In the genomic region with DNA sequence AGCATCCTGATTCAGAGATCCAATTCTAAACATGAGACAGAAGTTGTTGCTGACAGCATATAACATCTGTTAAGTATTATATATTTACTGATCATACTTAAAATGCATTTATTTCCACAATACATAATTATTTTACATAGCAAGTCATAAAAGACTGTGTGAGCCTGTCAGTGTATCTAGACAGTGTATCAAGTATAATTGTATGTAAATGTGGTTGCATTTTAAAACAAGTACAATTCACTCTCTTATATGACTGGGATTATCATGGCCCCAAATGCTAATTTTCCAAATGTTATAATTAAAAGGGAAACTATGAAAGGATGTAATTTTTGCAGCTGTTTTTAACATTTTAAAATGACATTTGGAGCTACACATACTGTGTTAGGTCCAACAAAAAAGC, we compare ENCODE assay signal across 27 mouse cellular contexts.
"Had no signal": no experiment of that assay in that cellular context is flagged by ENCODE, and none has a peak within 500 bp of the region (broad histone marks: within the 10 kb centered on the region; RNA-seq: fewer than 3 reads in every experiment).

No protein-coding gene starts in this region.

- DNase-seq: gastrocnemius, postnatal 14 days; gastrocnemius, postnatal 36 days; heart, adult 11 months; heart, adult 2 months; heart, postnatal 14 days; heart, postnatal 36 days; kidney, adult 11 months; kidney, adult 2 months; kidney, adult 9 months; kidney, postnatal 14 days; kidney, postnatal 36 days; layer of hippocampus, adult 9-11 months; layer of hippocampus, postnatal 36 days; left cerebral cortex, postnatal 4 days had no signal

- H3K4me3 ChIP-seq: heart, adult 2 months; heart, embryonic 13.5 days; heart, embryonic 15.5 days; hindbrain, embryonic 13.5 days; hindbrain, embryonic 15.5 days; kidney, embryonic 15.5 days; limb, embryonic 13.5 days; limb, embryonic 15.5 days; liver, embryonic 12.5 days had no signal

- H3K27me3 ChIP-seq: heart, embryonic 13.5 days; heart, embryonic 15.5 days; hindbrain, embryonic 13.5 days; hindbrain, embryonic 15.5 days; kidney, embryonic 15.5 days; limb, embryonic 13.5 days; limb, embryonic 15.5 days; liver, embryonic 12.5 days had no signal

- ATAC-seq: hindbrain, postnatal 0 days; intestine, embryonic 16.5 days; liver, embryonic 12.5 days had no signal

- H3K4me2 ChIP-seq: heart, embryonic 11.5 days; heart, embryonic 13.5 days; heart, embryonic 15.5 days; hindbrain, embryonic 13.5 days; hindbrain, embryonic 15.5 days; kidney, embryonic 15.5 days; limb, embryonic 13.5 days; limb, embryonic 15.5 days; liver, embryonic 12.5 days had no signal

- H3K36me3 ChIP-seq: heart, embryonic 13.5 days; heart, embryonic 15.5 days; hindbrain, embryonic 13.5 days; hindbrain, embryonic 15.5 days; kidney, embryonic 15.5 days; limb, embryonic 13.5 days; limb, embryonic 15.5 days; liver, embryonic 12.5 days had no signal

- H3K27ac ChIP-seq: heart, adult 2 months; heart, embryonic 13.5 days; heart, embryonic 15.5 days; hindbrain, embryonic 13.5 days; hindbrain, embryonic 15.5 days; hindbrain, postnatal 0 days; kidney, embryonic 15.5 days; kidney, postnatal 0 days; limb, embryonic 13.5 days; limb, embryonic 15.5 days; liver, embryonic 12.5 days; liver, embryonic 14.5 days had no signal

- H3K9ac ChIP-seq: heart, embryonic 13.5 days; heart, embryonic 15.5 days; hindbrain, embryonic 13.5 days; hindbrain, embryonic 15.5 days; kidney, embryonic 15.5 days; limb, embryonic 13.5 days; limb, embryonic 15.5 days; liver, embryonic 12.5 days; liver, embryonic 14.5 days had no signal

- H3K9me3 ChIP-seq: heart, embryonic 13.5 days; heart, embryonic 15.5 days; hindbrain, embryonic 13.5 days; hindbrain, embryonic 15.5 days; kidney, embryonic 15.5 days; limb, embryonic 13.5 days; limb, embryonic 15.5 days; liver, embryonic 12.5 days had no signal

- H3K4me1 ChIP-seq: hindbrain, embryonic 13.5 days; hindbrain, embryonic 15.5 days; kidney, embryonic 15.5 days; limb, embryonic 13.5 days; limb, embryonic 15.5 days; liver, embryonic 12.5 days had no signal
